Comparison of ENCODE assay signal across 8 mouse cellular contexts in genomic region chr1:86486703-86487294, GRCm38 (mm10). TPM values are rescaled to one million over a fixed set of nuclear protein-coding genes. Genes with fewer than 3 reads are reported as not detected.
DNase-seq lines count a peak whose midpoint lies in the region; ATAC-seq and TF ChIP-seq lines count a peak whose summit lies in the region.

No protein-coding gene starts in this region.

- no peak for TF ChIP-seq POLR2A in lung, adult 2 months (IDR thresholded peaks at IDR 0.05; ENCODE audit: borderline replicate concordance, extremely low read depth, low read depth, low read length)

- TF ChIP-seq CTCF in lung, adult 2 months (IDR thresholded peaks at IDR 0.05; ENCODE audit: insufficient read depth, low read length) = no peak

- no peaks in the 10 kb centered on the region for H3K36me3 ChIP-seq in embryonic facial prominence, embryonic 13.5 days
- no peaks in the 10 kb centered on the region for H3K36me3 ChIP-seq in neural tube, embryonic 12.5 days

- H3K27ac ChIP-seq in embryonic facial prominence, embryonic 13.5 days = peak overlapping the region; percentile 98
- peak overlapping the region; percentile 76 for H3K27ac ChIP-seq in neural tube, embryonic 12.5 days

- H3K27me3 ChIP-seq in embryonic facial prominence, embryonic 13.5 days = no peaks in the 10 kb centered on the region
- no peaks in the 10 kb centered on the region for H3K27me3 ChIP-seq in neural tube, embryonic 12.5 days (replicated peaks)

- H3K9me3 ChIP-seq in embryonic facial prominence, embryonic 13.5 days = no peaks in the 10 kb centered on the region
- no peaks in the 10 kb centered on the region; the same call in 1 of the 2 replicates for H3K9me3 ChIP-seq in neural tube, embryonic 12.5 days

- H3K9ac ChIP-seq in embryonic facial prominence, embryonic 13.5 days = peak overlapping the region; percentile 88
- peak overlapping the region; percentile 89 for H3K9ac ChIP-seq in neural tube, embryonic 12.5 days

- DNase-seq in lung, adult 2 months = no peak
- no peak for DNase-seq in lung, postnatal 25 days (ENCODE audit: low spot score)
- DNase-seq in embryo, embryonic 10.5 days (ENCODE audit: low spot score) = no peak
- DNase-seq in frontal cortex, postnatal 10 days (ENCODE audit: low spot score in 2 of 2) = no peak
- DNase-seq in ovary, postnatal 36 days (ENCODE audit: low spot score) = no peak

- peaks cover 10% of the 10 kb centered on the region for H3K4me1 ChIP-seq in lung, adult 2 months (ENCODE audit: control insufficient read depth, insufficient read depth, low read length)
- peaks cover 26% of the 10 kb centered on the region for H3K4me1 ChIP-seq in embryonic facial prominence, embryonic 13.5 days
- peaks cover 14% of the 10 kb centered on the region for H3K4me1 ChIP-seq in neural tube, embryonic 12.5 days

- peak overlapping the region; percentile 82 for H3K4me3 ChIP-seq in lung, adult 2 months (replicated peaks; ENCODE audit: extremely low read depth, low read depth, low read length)
- H3K4me3 ChIP-seq in embryonic facial prominence, embryonic 13.5 days = peak overlapping the region; percentile 70
- H3K4me3 ChIP-seq in neural tube, embryonic 12.5 days = peak overlapping the region; percentile 38

- peak overlapping the region; percentile 80 for H3K4me2 ChIP-seq in embryonic facial prominence, embryonic 13.5 days
- peak overlapping the region; percentile 80 for H3K4me2 ChIP-seq in neural tube, embryonic 12.5 days (replicated peaks)

- 7% methylated on average over 13 of the region's 13 CpGs for WGBS in lung, adult 2 months
- WGBS in embryonic facial prominence, embryonic 13.5 days = 10% methylated on average over 13 of the region's 13 CpGs
- WGBS in neural tube, embryonic 12.5 days = 11% methylated on average over 13 of the region's 13 CpGs

- ATAC-seq in embryonic facial prominence, embryonic 13.5 days (ENCODE audit: insufficient number of reproducible peaks, insufficient read depth, low FRiP score, low TSS enrichment, low read depth) = no peak
- ATAC-seq in inflammation-experienced regulatory T-cells, adult 6 months = peak; percentile 7
- ATAC-seq in neural tube, embryonic 12.5 days (ENCODE audit: low FRiP score, low read depth) = no peak; the same call in 1 of the 2 replicates

RNA-seq across cellular contexts. Expression of gene Ptma, which starts 39.7 kb away (rescaled TPM):
- 751 and 980 TPM in 2 replicates for polyA plus RNA-seq in lung, adult 2 months (2012; rRNA removed)
- 3,278 and 3,456 TPM in 2 replicates for polyA plus RNA-seq in embryonic facial prominence, embryonic 13.5 days (2015; fragmentation: Nextera tagmentation; extraction: Ambion mirVana)
- 1,000 to 10,000 TPM; 2,583 to 3,807 (median 2,925) TPM for polyA plus RNA-seq in inflammation-experienced regulatory T-cells, adult 6 months (2017; shearing (Covaris generic))
- 2,887 and 2,907 TPM in 2 replicates for polyA plus RNA-seq in neural tube, embryonic 12.5 days (2016; fragmentation: Nextera tagmentation; extraction: Ambion mirVana)
